Mouse (Mus musculus) ovary, adult 10 weeks (tissue): ENCODE data around the gene Rab24. TPM values are rescaled to one million over a fixed set of nuclear protein-coding genes. Genes with fewer than 3 reads are reported as not detected.

Experiments
- polyA plus RNA-seq: library from polyadenylated mRNA; stranded (reverse); fragments of 350-450 nt; fragmentation: Illumina TruSeq; extraction: RNeasy Lipid Tissue Mini Kit (QIAGEN cat#74804); gene quantifications from one replicate; pipeline ENCODE4 v1.2.3, GENCODE M21; 2014

Rab24 gene
- 3.6 TPM for polyA plus RNA-seq

DNA sequence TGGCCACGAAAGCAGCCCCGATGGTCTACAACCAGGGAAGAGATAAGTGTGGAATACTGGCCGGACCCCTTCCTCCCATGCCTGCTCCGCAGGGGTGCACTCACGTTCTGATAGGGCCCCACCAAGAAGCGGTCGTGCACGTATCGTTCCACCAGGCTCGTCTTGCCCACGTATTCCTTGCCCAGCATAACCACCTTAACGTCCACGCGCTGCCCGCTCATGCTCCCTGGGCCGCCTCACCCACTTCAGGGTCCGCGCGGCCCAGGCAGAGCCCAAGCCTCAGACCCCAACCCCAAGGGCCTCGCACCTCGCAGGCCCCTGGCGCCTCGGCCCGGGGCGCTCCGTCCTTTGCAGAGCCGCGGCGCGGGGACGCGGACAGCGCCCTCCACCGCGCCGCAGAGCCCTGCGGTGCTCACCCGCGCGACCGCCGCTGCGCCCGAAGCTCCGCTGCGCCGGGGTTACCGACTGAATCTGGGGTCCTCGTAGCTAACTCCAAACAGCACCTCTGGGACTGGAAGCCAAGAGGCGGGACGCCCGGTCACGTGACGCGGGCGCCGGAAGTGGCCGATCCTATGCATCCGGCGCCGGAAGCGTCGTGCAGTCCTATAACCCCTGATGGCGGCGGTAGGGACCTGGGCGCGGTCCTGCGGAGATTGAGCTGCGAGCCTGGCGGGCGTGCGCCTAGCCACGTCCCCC, at the start of gene Rab24:
Rab24 (minus strand) TSS at position 513 of the 696 bp plus-strand sequence.

DNA sequence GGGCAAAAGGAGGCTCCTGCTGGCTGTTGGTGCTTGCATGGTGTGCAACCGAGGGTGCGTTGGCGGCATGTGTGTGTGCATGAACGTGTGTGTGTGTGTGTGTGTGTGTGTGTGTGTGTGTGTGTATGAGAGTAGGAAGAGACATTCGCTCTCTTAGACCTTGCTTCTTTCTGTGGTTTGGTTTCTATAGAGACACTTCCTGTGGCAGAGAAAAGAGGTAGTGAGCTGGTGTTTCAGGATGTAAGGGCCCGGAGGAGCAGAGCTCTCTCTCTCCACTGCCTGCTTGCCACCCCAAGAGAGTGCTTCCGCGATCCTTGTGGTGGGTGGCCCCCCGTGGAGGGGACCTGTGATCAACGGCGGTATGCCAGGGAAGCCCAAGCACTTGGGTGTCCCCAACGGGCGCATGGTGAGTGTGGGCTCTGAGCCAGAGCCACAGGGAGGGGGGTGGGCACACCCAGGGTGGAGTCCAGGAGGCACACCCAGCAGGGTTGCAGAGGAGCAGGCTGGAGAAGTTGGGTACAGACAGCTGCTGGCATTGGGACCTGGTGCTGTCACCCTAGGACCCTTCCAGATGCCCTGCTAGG, 47.9 kb upstream of the Rab24 start, which contains the start of gene Rgs14:
Rgs14 (plus strand) TSS at position 202 of the 584 bp plus-strand sequence.

DNA sequence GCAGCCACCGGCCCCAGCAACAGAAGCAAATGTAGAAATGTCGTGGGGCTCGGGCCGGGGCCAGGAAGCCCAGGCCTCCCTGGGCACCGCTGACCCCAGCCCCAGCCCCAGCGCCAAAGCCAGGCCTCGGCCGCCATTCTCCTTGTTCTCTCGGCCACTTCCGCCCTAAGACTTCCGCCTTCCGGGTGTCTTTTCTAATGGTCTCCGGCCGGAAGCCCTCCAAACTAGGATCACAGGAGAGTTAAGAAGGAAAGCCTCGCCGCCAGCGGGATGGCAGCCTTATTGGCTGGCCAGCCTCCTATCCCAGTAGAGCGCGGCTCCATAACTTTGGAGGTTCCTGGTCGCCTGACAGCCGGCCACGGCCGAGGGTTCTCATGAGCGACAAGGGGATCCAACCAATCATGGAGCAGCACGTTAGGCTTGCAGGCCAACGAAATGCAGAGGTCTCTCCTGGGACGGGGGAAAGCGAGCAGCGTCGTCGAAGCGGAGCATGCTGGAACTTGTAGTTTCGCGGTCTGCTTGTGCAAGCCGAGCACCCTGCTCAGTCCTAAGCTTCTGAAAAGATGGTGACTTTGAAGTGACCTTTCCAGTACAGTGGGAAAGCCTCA, 40.8 kb upstream of the Rab24 start, which contains the start of gene Lman2:
Lman2 (minus strand) TSS at position 331 of the 608 bp plus-strand sequence.

DNA sequence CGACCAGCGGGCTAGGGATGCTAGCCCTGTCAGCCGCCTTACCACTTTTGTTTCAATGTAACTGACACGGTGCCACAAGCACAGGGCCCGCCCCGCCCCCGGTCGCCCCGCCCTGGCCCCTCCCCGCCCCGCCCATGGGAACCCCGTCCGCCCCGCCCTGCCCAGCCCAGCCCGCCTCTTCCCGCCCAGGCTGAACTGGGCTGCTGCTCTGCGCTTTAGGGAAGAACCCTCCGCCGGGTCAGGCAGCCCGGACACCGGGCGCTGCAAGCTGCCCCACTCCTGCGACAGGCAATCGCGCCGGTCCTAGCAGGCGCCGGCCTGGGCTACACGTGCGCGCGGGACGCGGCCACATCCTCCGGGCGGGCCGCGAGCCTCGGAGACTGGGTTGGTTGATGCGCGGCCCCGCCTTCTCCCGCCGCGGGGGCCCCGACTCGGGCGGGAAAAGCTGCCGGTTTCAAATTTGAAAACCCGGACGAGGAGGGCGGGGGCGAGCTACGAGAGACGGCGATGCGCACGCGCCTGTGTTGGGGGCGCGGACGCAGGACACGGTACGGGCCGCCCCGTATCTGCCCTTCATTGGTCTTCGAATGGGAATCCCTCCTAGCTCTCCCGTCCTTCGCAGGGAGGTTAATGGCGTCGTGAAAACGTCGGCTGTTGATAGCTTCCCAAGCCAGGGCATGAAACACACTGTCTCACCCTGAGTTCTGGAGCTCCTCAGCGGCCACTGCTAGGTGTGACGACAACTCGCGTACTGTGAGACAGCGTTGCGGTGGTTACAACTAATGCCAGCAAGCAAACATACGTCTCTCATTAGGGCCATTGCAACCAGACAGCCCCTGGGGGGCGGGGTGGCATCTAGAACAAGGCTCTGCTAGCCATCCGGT, 8.2 kb upstream of the Rab24 start, which contains the start of gene Mxd3:
Mxd3 (minus strand) TSS at position 141 of the 884 bp plus-strand sequence.

GRCm38 (mm10) chr13:55319931-55320533, 1.7 kb downstream of the Rab24 start, which contains the start of gene Prelid1:
TSS of gene Prelid1 (plus strand) at chr13:55320500.

Other genes starting within 250 kb of the Rab24 start
- gene Uimc1, start 221.6 kb downstream of the Rab24 start, polyA plus RNA-seq, result 46.3 TPM
- 8.5 TPM for gene Zfp346, start 216.6 kb downstream of the Rab24 start, polyA plus RNA-seq
- gene Gm17617, start 188.4 kb downstream of the Rab24 start, polyA plus RNA-seq, result not detected
- gene Fgfr4, start 169.3 kb downstream of the Rab24 start, polyA plus RNA-seq, result 0.34 TPM
- 125 TPM for gene Nsd1, start 112.2 kb downstream of the Rab24 start, polyA plus RNA-seq
- 4.0 TPM for gene Prelid1, start 1.4 kb downstream of the Rab24 start, polyA plus RNA-seq
- 0.68 TPM for gene Mxd3, start 7.9 kb upstream of the Rab24 start, polyA plus RNA-seq
- 34.2 TPM for gene Lman2, start 40.8 kb upstream of the Rab24 start, polyA plus RNA-seq
- not detected for gene Rgs14, start 47.8 kb upstream of the Rab24 start, polyA plus RNA-seq
- gene Slc34a1, start 76.2 kb upstream of the Rab24 start, polyA plus RNA-seq, result not detected
- gene Pfn3, start 93.3 kb upstream of the Rab24 start, polyA plus RNA-seq, result not detected
- not detected for gene F12, start 104.8 kb upstream of the Rab24 start, polyA plus RNA-seq
- gene Grk6, start 123.1 kb upstream of the Rab24 start, polyA plus RNA-seq, result 4.1 TPM
- gene Prr7, start 142.3 kb upstream of the Rab24 start, polyA plus RNA-seq, result not detected
- 3.1 TPM for gene Dbn1, start 166.2 kb upstream of the Rab24 start, polyA plus RNA-seq
- 0.43 TPM for gene Pdlim7, start 191.7 kb upstream of the Rab24 start, polyA plus RNA-seq
- not detected for gene Dok3, start 207.3 kb upstream of the Rab24 start, polyA plus RNA-seq
- 2.7 TPM for gene Ddx41, start 214.7 kb upstream of the Rab24 start, polyA plus RNA-seq
- 4.6 TPM for gene Fam193b, start 249.2 kb upstream of the Rab24 start, polyA plus RNA-seq